Mouse (Mus musculus): Measurements from ENCODE around the gene Phf21a. TPM values are rescaled to one million over a fixed set of nuclear protein-coding genes. Genes with fewer than 3 reads are reported as not detected.
A peak's percentile ranks its signal among the peaks of the same experiment; 100 is the strongest.

The Phf21a gene
- polyA plus RNA-seq, 1 experiment from 2014 or later = 7.3 TPM

- Histone ChIP-seq H3K36me3 (ENCODE audit: control insufficient read depth, insufficient read depth, low read length) (no peaks in the 10 kb centered on the region), H3K27me3 (ENCODE audit: control insufficient read depth, insufficient read depth, low read length) (no peaks in the 10 kb centered on the region), H3K9me3 (ENCODE audit: control insufficient read depth, low read length) (no peaks in the 10 kb centered on the region), H3K9ac (ENCODE audit: low read length) (peak overlapping the region; percentile 66), H3K4me1 (replicated peaks; ENCODE audit: control insufficient read depth, insufficient read depth) (peaks cover 3% of the 10 kb centered on the region; the same call in 1 of the 2 replicates), H3K4me3 (ENCODE audit: low read depth, low read length) (peak overlapping the region; percentile 31), H3K4me2 (replicated peaks; ENCODE audit: low read depth) (peak overlapping the region; percentile 71), H3K27ac (replicated peaks) (peak overlapping the region; percentile 88)
- DNase-seq (ENCODE audit: low spot score) = peak; percentile 92
- TF ChIP-seq CTCF (IDR thresholded peaks at IDR 0.05; ENCODE audit: low read depth) = 0 out of 2 replicates have a peak, but pooled peaks have one; percentile 1
- TF ChIP-seq EP300 (optimal IDR thresholded peaks at IDR 0.05) = no peak
- WGBS = 3% methylated on average over 38 of the region's 38 CpGs
- ATAC-seq (ENCODE audit: low FRiP score, low TSS enrichment) = peak; percentile 82
These were observed 37.7 kb upstream of the Phf21a start for GRCm38 (mm10) chr2:92055101-92055813.

- ATAC-seq (ENCODE audit: low FRiP score, low TSS enrichment) (peak; percentile 55), DNase-seq (ENCODE audit: low spot score) (peak; percentile 67)
- peak overlapping the region; percentile 31 for H3K4me3 ChIP-seq (ENCODE audit: low read depth, low read length)
- no peak for TF ChIP-seq EP300 (optimal IDR thresholded peaks at IDR 0.05)
- peak; percentile 75 for TF ChIP-seq CTCF (IDR thresholded peaks at IDR 0.05; ENCODE audit: low read depth)
- no peaks in the 10 kb centered on the region for H3K27me3 ChIP-seq (ENCODE audit: control insufficient read depth, insufficient read depth, low read length)
- 3% methylated on average over 14 of the region's 14 CpGs for WGBS
- H3K27ac ChIP-seq (replicated peaks) = peak overlapping the region; percentile 88
- H3K4me2 ChIP-seq (replicated peaks; ENCODE audit: low read depth) = peak overlapping the region; percentile 71
- H3K36me3 ChIP-seq (ENCODE audit: control insufficient read depth, insufficient read depth, low read length) = no peaks in the 10 kb centered on the region
- H3K9me3 ChIP-seq (ENCODE audit: control insufficient read depth, low read length) = no peaks in the 10 kb centered on the region
- H3K9ac ChIP-seq (ENCODE audit: low read length) = peak overlapping the region; percentile 66
- H3K4me1 ChIP-seq (replicated peaks; ENCODE audit: control insufficient read depth, insufficient read depth) = peaks cover 3% of the 10 kb centered on the region; the same call in 1 of the 2 replicates
These were observed 37.1 kb upstream of the Phf21a start for GRCm38 (mm10) chr2:92055831-92056236.

GRCm38 (mm10) chr2:92056760-92057159, 36.2 kb upstream of the Phf21a start:
- H3K27me3 ChIP-seq (ENCODE audit: control insufficient read depth, insufficient read depth, low read length) = no peaks in the 10 kb centered on the region
- H3K27ac ChIP-seq (replicated peaks) = no peak overlapping the region
- H3K4me3 ChIP-seq (ENCODE audit: low read depth, low read length) = no peak overlapping the region
- TF ChIP-seq CTCF (IDR thresholded peaks at IDR 0.05; ENCODE audit: low read depth) = no peak
- no peak for TF ChIP-seq EP300 (optimal IDR thresholded peaks at IDR 0.05)
- no peaks in the 10 kb centered on the region for H3K9me3 ChIP-seq (ENCODE audit: control insufficient read depth, low read length)
- no peak overlapping the region for H3K9ac ChIP-seq (ENCODE audit: low read length)
- no peak for ATAC-seq (ENCODE audit: low FRiP score, low TSS enrichment)
- H3K4me1 ChIP-seq (replicated peaks; ENCODE audit: control insufficient read depth, insufficient read depth) = peaks cover 3% of the 10 kb centered on the region; the same call in 1 of the 2 replicates
- WGBS = 62% methylated on average over 13 of the region's 13 CpGs
- no peak overlapping the region for H3K4me2 ChIP-seq (replicated peaks; ENCODE audit: low read depth)
- H3K36me3 ChIP-seq (ENCODE audit: control insufficient read depth, insufficient read depth, low read length) = no peaks in the 10 kb centered on the region
- DNase-seq (ENCODE audit: low spot score) = no peak

GRCm38 (mm10) chr2:92058469-92058868, 34.4 kb upstream of the Phf21a start:
- H3K4me3 ChIP-seq (ENCODE audit: low read depth, low read length) = peak overlapping the region; percentile 51
- H3K4me1 ChIP-seq (replicated peaks; ENCODE audit: control insufficient read depth, insufficient read depth) = peaks cover 3% of the 10 kb centered on the region; the same call in 1 of the 2 replicates
- H3K27me3 ChIP-seq (ENCODE audit: control insufficient read depth, insufficient read depth, low read length) = no peaks in the 10 kb centered on the region
- ATAC-seq (ENCODE audit: low FRiP score, low TSS enrichment) (peak; percentile 67), DNase-seq (ENCODE audit: low spot score) (peak; percentile 92)
- H3K27ac ChIP-seq (replicated peaks) = no peak overlapping the region
- no peak for TF ChIP-seq EP300 (optimal IDR thresholded peaks at IDR 0.05)
- TF ChIP-seq CTCF (IDR thresholded peaks at IDR 0.05; ENCODE audit: low read depth) = peak; percentile 96
- peak overlapping the region; percentile 98 for H3K4me2 ChIP-seq (replicated peaks; ENCODE audit: low read depth)
- H3K36me3 ChIP-seq (ENCODE audit: control insufficient read depth, insufficient read depth, low read length) = no peaks in the 10 kb centered on the region
- peak overlapping the region; percentile 13; the same call in 1 of the 2 replicates for H3K9ac ChIP-seq (ENCODE audit: low read length)
- WGBS = under 1% methylated on average over 29 of the region's 29 CpGs
- H3K9me3 ChIP-seq (ENCODE audit: control insufficient read depth, low read length) = no peaks in the 10 kb centered on the region

GRCm38 (mm10) chr2:92058936-92059335, 34.0 kb upstream of the Phf21a start:
- ATAC-seq (ENCODE audit: low FRiP score, low TSS enrichment) (no peak), DNase-seq (ENCODE audit: low spot score) (no peak)
- H3K4me1 ChIP-seq (replicated peaks; ENCODE audit: control insufficient read depth, insufficient read depth) = peaks cover 3% of the 10 kb centered on the region; the same call in 1 of the 2 replicates
- peak overlapping the region; percentile 13; the same call in 1 of the 2 replicates for H3K9ac ChIP-seq (ENCODE audit: low read length)
- 5% methylated on average over 11 of the region's 11 CpGs for WGBS
- H3K4me3 ChIP-seq (ENCODE audit: low read depth, low read length) = peak overlapping the region; percentile 51
- H3K27me3 ChIP-seq (ENCODE audit: control insufficient read depth, insufficient read depth, low read length) = no peaks in the 10 kb centered on the region
- no peaks in the 10 kb centered on the region for H3K9me3 ChIP-seq (ENCODE audit: control insufficient read depth, low read length)
- H3K36me3 ChIP-seq (ENCODE audit: control insufficient read depth, insufficient read depth, low read length) = no peaks in the 10 kb centered on the region
- H3K27ac ChIP-seq (replicated peaks) = no peak overlapping the region
- no peak for TF ChIP-seq CTCF (IDR thresholded peaks at IDR 0.05; ENCODE audit: low read depth)
- no peak for TF ChIP-seq EP300 (optimal IDR thresholded peaks at IDR 0.05)
- peak overlapping the region; percentile 98 for H3K4me2 ChIP-seq (replicated peaks; ENCODE audit: low read depth)

All from stomach, postnatal 0 days (tissue).